Mouse (Mus musculus): ENCODE data around the gene Agpat2.

GRCm38 (mm10) chr2:26633953-26634530 lies 29.8 kb upstream of the Agpat2 start:
- no peak for TF ChIP-seq CTCF (IDR thresholded peaks at IDR 0.05; ENCODE audit: low read depth, low read length)
- TF ChIP-seq TAL1 (conservative IDR thresholded peaks at IDR 0.05; ENCODE audit: low read depth, low read length), result no peak
- TF ChIP-seq GATA1 (IDR thresholded peaks at IDR 0.05; ENCODE audit: borderline replicate concordance, low read length), result no peak
